In genomic region chr9:29075924-29076577, GRCm38 (mm10) we compare ENCODE assay signal across 13 mouse cellular contexts.
DNase-seq lines count a peak whose midpoint lies in the region; ATAC-seq lines count a peak whose summit lies in the region.
"Had no signal": no experiment of that assay in that cellular context is flagged by ENCODE, and none has a peak within 500 bp of the region (broad histone marks: within the 10 kb centered on the region; RNA-seq: fewer than 3 reads in every experiment).

No protein-coding gene starts in this region.

- H3K36me3 ChIP-seq in forebrain, embryonic 13.5 days (ENCODE audit: poor library complexity, severe bottlenecking): no peaks in the 10 kb centered on the region
- H3K36me3 ChIP-seq in forebrain, embryonic 11.5 days (ENCODE audit: control insufficient read depth, insufficient read depth, low read length): no peaks in the 10 kb centered on the region
- H3K36me3 ChIP-seq: embryonic facial prominence, embryonic 10.5 days; liver, embryonic 13.5 days had no signal

- H3K4me1 ChIP-seq in forebrain, embryonic 13.5 days: peaks cover 14% of the 10 kb centered on the region
- no peaks in the 10 kb centered on the region for H3K4me1 ChIP-seq in forebrain, embryonic 11.5 days (replicated peaks; ENCODE audit: control insufficient read depth, insufficient read depth, low read length)
- H3K4me1 ChIP-seq: embryonic facial prominence, embryonic 10.5 days; liver, embryonic 13.5 days had no signal

- H3K4me2 ChIP-seq in forebrain, embryonic 13.5 days: no peak overlapping the region
- no peak overlapping the region for H3K4me2 ChIP-seq in forebrain, embryonic 11.5 days (ENCODE audit: low read depth, low read length, severe bottlenecking)
- H3K4me2 ChIP-seq: heart, embryonic 11.5 days; liver, embryonic 13.5 days had no signal

- H3K4me3 ChIP-seq in forebrain, embryonic 13.5 days: no peak overlapping the region
- no peak overlapping the region for H3K4me3 ChIP-seq in forebrain, embryonic 11.5 days (ENCODE audit: low read depth, low read length)
- H3K4me3 ChIP-seq: embryonic facial prominence, embryonic 10.5 days; liver, embryonic 13.5 days; myocyte had no signal

- no peak overlapping the region for H3K9ac ChIP-seq in forebrain, embryonic 13.5 days
- H3K9ac ChIP-seq in forebrain, embryonic 11.5 days (ENCODE audit: low read length): no peak overlapping the region
- H3K9ac ChIP-seq: liver, embryonic 13.5 days had no signal

- H3K27ac ChIP-seq in forebrain, embryonic 13.5 days: 0 out of 2 replicates have a peak overlapping the region, but pooled peaks have one; percentile 40
- H3K27ac ChIP-seq in forebrain, embryonic 11.5 days (ENCODE audit: low read depth, low read length): no peak overlapping the region
- H3K27ac ChIP-seq: embryonic facial prominence, embryonic 10.5 days; liver, embryonic 13.5 days had no signal

- ATAC-seq in forebrain, embryonic 13.5 days: peak; percentile 86
- ATAC-seq in forebrain, embryonic 11.5 days (replicated peaks; ENCODE audit: low FRiP score): no peak

- WGBS in forebrain, embryonic 13.5 days: 71% methylated on average over 5 of the region's 5 CpGs
- WGBS in forebrain, embryonic 11.5 days: 85% methylated on average over 5 of the region's 5 CpGs

- no peaks in the 10 kb centered on the region for H3K27me3 ChIP-seq in forebrain, embryonic 13.5 days
- no peaks in the 10 kb centered on the region for H3K27me3 ChIP-seq in forebrain, embryonic 11.5 days (ENCODE audit: control insufficient read depth, insufficient read depth, low read length)
- H3K27me3 ChIP-seq: liver, embryonic 13.5 days had no signal

- no peaks in the 10 kb centered on the region for H3K9me3 ChIP-seq in forebrain, embryonic 13.5 days (replicated peaks)
- H3K9me3 ChIP-seq in forebrain, embryonic 11.5 days (ENCODE audit: control insufficient read depth, low read length): no peaks in the 10 kb centered on the region
- H3K9me3 ChIP-seq: embryonic facial prominence, embryonic 10.5 days; liver, embryonic 13.5 days had no signal

- DNase-seq in forebrain, embryonic 11.5 days (ENCODE audit: low spot score): no peak
- DNase-seq in right cerebral cortex, adult 18-20 months: peak; percentile 25
- no peak for DNase-seq in right cerebral cortex, postnatal 25 days
- peak; percentile 51 to 65 for DNase-seq in layer of hippocampus, adult 8-10 months (ENCODE audit: low spot score in 2 of 2)
- DNase-seq in right cerebral cortex, postnatal 4 days: peak; percentile 6
- DNase-seq in adrenal gland, adult (ENCODE audit: inconsistent age in 2 of 2, low spot score in 1 of 2): no peak
- no peak for DNase-seq in spleen, postnatal 10 days (ENCODE audit: low spot score in 2 of 2)
- DNase-seq: liver, embryonic 13.5 days; lung, postnatal 36 days had no signal

Comparison
In these comparisons a context has a peak if more than half of its experiments do, and no peak if none do; other contexts are left out.
1. DNase-seq: peak in right cerebral cortex, adult 18-20 months (single experiment), layer of hippocampus, adult 8-10 months (2 of 2) and right cerebral cortex, postnatal 4 days (single experiment); none in forebrain, embryonic 11.5 days (single experiment), right cerebral cortex, postnatal 25 days (single experiment), adrenal gland, adult (0 of 2) and spleen, postnatal 10 days (0 of 2).